Mouse (Mus musculus): ENCODE measurements around the gene Rgs13. TPM values are rescaled to one million over a fixed set of nuclear protein-coding genes. Genes with fewer than 3 reads are reported as not detected.

Gene Rgs13
- polyA plus RNA-seq, 1 experiment: 0.56 TPM

DNA sequence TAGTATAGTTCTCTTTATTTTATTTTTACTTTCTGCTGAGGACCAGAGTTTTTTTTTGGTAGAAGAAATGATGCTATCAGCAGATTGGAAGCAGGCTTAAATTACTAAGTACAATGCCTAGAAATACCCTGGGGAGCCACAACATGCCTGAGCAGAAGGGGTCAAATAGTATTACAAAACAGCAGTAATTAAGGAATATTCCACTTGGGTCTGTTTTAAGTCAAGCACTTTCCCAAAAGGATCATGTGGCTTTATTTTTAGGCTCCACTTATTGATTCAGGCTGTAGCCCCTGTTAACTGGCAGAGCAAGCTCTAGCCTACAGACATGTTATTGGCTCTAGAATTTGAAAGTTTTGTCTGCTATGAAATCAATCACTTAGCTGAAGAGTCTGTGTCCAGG lies 6.5 kb upstream of the Rgs13 start:
- DNase-seq (ENCODE audit: low read depth): no peak
- TF ChIP-seq CTCF (IDR thresholded peaks at IDR 0.05; ENCODE audit: borderline replicate concordance, extremely low read depth, insufficient read depth, insufficient read length): no peak
- no peak for TF ChIP-seq POLR2A (IDR thresholded peaks at IDR 0.05; ENCODE audit: borderline replicate concordance, extremely low read depth, insufficient read depth, insufficient read length, poor library complexity, severe bottlenecking)

DNA sequence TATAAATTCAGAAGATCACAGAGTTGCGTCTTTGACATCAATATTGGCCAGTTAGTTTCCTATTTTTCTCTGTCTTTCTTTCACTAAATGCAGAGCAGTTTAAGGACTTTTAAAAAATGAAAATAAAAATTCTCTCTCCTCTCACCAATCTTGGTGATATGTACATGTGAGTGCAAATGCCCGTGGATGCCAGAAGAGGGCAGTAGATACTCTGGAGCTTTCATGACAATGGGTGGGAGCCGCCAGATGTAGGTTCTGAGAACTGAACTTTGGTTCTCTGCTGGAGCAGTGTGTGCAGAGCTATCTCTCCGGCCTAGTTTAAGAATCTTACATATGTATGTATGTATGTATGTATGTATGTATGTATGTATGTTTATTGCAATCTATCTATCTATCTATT lies 2.4 kb upstream of the Rgs13 start:
- DNase-seq (ENCODE audit: low read depth): no peak
- TF ChIP-seq POLR2A (IDR thresholded peaks at IDR 0.05; ENCODE audit: borderline replicate concordance, extremely low read depth, insufficient read depth, insufficient read length, poor library complexity, severe bottlenecking) (no peak), CTCF (IDR thresholded peaks at IDR 0.05; ENCODE audit: borderline replicate concordance, extremely low read depth, insufficient read depth, insufficient read length) (no peak)

GRCm38 (mm10) chr1:144178281-144178957 lies 1.2 kb upstream of the Rgs13 start:
- no peak for DNase-seq (ENCODE audit: low read depth)
- TF ChIP-seq CTCF (IDR thresholded peaks at IDR 0.05; ENCODE audit: borderline replicate concordance, extremely low read depth, insufficient read depth, insufficient read length): no peak
- no peak for TF ChIP-seq POLR2A (IDR thresholded peaks at IDR 0.05; ENCODE audit: borderline replicate concordance, extremely low read depth, insufficient read depth, insufficient read length, poor library complexity, severe bottlenecking)

DNA sequence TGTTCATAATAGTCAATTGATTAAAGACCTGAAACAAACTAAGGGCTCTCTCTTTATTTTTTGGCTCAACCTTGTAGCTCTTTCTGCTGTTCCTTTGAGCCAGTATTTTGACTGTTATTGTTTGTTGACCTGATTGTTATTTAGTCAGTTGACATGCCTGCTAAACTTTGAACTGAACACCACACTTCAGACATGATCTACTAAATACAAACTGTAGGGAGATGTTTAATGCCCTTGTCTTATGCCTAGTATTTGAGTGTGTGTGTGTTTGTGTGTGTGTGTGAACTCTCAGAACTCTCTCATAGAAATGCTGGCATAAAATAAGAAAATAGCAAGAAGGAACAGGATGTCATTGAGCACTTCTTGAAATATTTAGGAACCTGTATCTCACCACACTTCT lies 448 bp upstream of the Rgs13 start:
- TF ChIP-seq CTCF (IDR thresholded peaks at IDR 0.05; ENCODE audit: borderline replicate concordance, extremely low read depth, insufficient read depth, insufficient read length) (no peak), POLR2A (IDR thresholded peaks at IDR 0.05; ENCODE audit: borderline replicate concordance, extremely low read depth, insufficient read depth, insufficient read length, poor library complexity, severe bottlenecking) (no peak)

DNA sequence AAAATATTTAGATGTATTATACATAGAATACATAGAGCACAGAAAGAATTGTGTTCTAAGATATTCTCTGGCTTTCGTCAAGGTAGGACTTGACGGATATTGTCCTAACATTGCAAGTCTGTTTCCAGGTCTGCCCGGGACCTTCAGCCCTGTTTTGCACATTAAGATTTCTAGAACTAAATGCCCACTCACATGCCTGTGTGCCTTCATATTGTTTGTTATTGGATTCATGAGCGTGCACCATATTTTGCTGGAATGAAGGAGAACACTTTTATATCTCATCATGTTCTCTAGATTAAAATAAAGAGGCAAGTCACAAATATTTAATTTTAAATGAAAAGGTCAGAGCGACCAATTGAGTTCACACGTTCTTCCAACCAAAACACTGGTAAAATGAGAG lies 2.4 kb downstream of the Rgs13 start:
- no peak for TF ChIP-seq CTCF (IDR thresholded peaks at IDR 0.05; ENCODE audit: borderline replicate concordance, extremely low read depth, insufficient read depth, insufficient read length)
- DNase-seq (ENCODE audit: low read depth): no peak

More for the DNA sequence above, 448 bp upstream of the Rgs13 start:
- no peak for DNase-seq (ENCODE audit: low read depth)

GRCm38 (mm10) chr1:144173568-144174036 lies 3.6 kb downstream of the Rgs13 start:
- TF ChIP-seq POLR2A (IDR thresholded peaks at IDR 0.05; ENCODE audit: borderline replicate concordance, extremely low read depth, insufficient read depth, insufficient read length, poor library complexity, severe bottlenecking) (no peak), CTCF (IDR thresholded peaks at IDR 0.05; ENCODE audit: borderline replicate concordance, extremely low read depth, insufficient read depth, insufficient read length) (no peak)
- DNase-seq (ENCODE audit: low read depth): no peak

DNA sequence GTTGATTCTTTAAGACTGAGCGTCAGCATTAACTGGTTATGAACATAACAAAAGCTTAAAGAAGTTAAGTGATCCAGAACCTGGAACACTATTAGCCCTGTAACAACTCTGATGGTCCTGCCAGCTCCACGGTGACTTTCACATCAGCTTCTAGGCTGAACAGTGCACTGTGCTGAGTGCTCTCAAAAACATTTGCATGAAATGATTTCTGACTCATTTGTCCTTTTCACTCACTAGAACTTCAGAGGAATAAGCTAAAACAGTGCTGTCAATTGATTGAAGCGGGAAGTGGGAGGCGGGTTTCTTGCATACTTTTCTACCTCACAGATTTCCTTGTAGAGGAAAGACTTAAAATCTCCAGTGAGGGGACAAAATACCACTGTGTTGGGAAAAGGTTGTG lies 8.3 kb downstream of the Rgs13 start:
- TF ChIP-seq POLR2A (IDR thresholded peaks at IDR 0.05; ENCODE audit: borderline replicate concordance, extremely low read depth, insufficient read depth, insufficient read length, poor library complexity, severe bottlenecking) (no peak), CTCF (IDR thresholded peaks at IDR 0.05; ENCODE audit: borderline replicate concordance, extremely low read depth, insufficient read depth, insufficient read length) (no peak)
- no peak for DNase-seq (ENCODE audit: low read depth)

GRCm38 (mm10) chr1:144167761-144168160 lies 9.4 kb downstream of the Rgs13 start:
- DNase-seq (ENCODE audit: low read depth): no peak
- no peak for TF ChIP-seq CTCF (IDR thresholded peaks at IDR 0.05; ENCODE audit: borderline replicate concordance, extremely low read depth, insufficient read depth, insufficient read length)
- TF ChIP-seq POLR2A (IDR thresholded peaks at IDR 0.05; ENCODE audit: borderline replicate concordance, extremely low read depth, insufficient read depth, insufficient read length, poor library complexity, severe bottlenecking): no peak

GRCm38 (mm10) chr1:144166897-144167296 lies 10.3 kb downstream of the Rgs13 start:
- TF ChIP-seq POLR2A (IDR thresholded peaks at IDR 0.05; ENCODE audit: borderline replicate concordance, extremely low read depth, insufficient read depth, insufficient read length, poor library complexity, severe bottlenecking): no peak
- no peak for TF ChIP-seq CTCF (IDR thresholded peaks at IDR 0.05; ENCODE audit: borderline replicate concordance, extremely low read depth, insufficient read depth, insufficient read length)
- no peak for DNase-seq (ENCODE audit: low read depth)

DNA sequence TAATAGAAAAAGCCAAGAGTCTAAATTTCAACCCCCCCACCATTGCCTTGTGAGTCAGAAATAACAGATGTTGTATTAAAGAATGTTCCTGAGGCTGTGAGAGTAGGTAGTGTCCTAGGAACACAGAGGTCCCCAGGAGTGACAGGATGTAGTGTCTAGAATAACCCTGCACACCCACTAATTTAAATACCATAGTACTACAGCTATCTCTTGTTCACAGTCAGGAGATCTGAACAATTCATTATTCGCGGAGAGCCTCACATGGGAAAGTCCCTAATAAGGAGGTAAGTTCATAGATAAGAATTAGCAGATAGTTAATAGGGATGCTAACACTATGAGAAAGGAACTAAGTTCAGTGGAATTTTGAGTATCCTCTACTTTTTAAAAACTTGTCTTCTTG lies 10.9 kb downstream of the Rgs13 start:
- no peak for TF ChIP-seq POLR2A (IDR thresholded peaks at IDR 0.05; ENCODE audit: borderline replicate concordance, extremely low read depth, insufficient read depth, insufficient read length, poor library complexity, severe bottlenecking)
- no peak for TF ChIP-seq CTCF (IDR thresholded peaks at IDR 0.05; ENCODE audit: borderline replicate concordance, extremely low read depth, insufficient read depth, insufficient read length)

GRCm38 (mm10) chr1:144152526-144152925 lies 24.6 kb downstream of the Rgs13 start:
- no peak for DNase-seq (ENCODE audit: low read depth)
- TF ChIP-seq CTCF (IDR thresholded peaks at IDR 0.05; ENCODE audit: borderline replicate concordance, extremely low read depth, insufficient read depth, insufficient read length) (no peak), POLR2A (IDR thresholded peaks at IDR 0.05; ENCODE audit: borderline replicate concordance, extremely low read depth, insufficient read depth, insufficient read length, poor library complexity, severe bottlenecking) (no peak)

More for the DNA sequence above, 10.9 kb downstream of the Rgs13 start:
- no peak for DNase-seq (ENCODE audit: low read depth)

DNA sequence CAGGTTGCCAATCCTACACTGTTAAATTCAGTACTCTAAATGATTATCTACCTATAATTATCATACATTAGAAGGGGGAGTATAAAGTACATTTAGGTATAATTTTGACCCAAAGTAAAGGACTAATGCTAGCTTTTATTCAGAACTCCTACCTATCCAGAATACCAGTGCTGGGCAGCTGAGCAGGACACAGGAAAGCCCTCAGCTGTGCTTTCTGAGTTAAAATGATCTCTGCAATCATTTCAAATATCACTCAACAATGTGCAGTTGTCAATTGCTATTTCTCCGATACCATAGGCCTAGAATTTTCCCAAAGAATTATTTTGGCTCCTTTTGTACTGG lies 25.0 kb downstream of the Rgs13 start:
- no peak for DNase-seq (ENCODE audit: low read depth)
- TF ChIP-seq POLR2A (IDR thresholded peaks at IDR 0.05; ENCODE audit: borderline replicate concordance, extremely low read depth, insufficient read depth, insufficient read length, poor library complexity, severe bottlenecking) (no peak), CTCF (IDR thresholded peaks at IDR 0.05; ENCODE audit: borderline replicate concordance, extremely low read depth, insufficient read depth, insufficient read length) (no peak)

Data from brain, embryonic 14.5 days (tissue).